Mouse (Mus musculus) adrenal gland, postnatal 36 days (tissue): Measurements from ENCODE around the gene Smc3. TPM values are rescaled to one million over a fixed set of nuclear protein-coding genes. Genes with fewer than 3 reads are reported as not detected.

Experiments used
- DNase-seq, 2 experiments: peaks; one replicate each; pipeline ENCODE4 v3.0.0; 2021; ENCODE audit warnings: mixed read lengths in 1 of 2
- long read RNA-seq, 2 experiments: library from polyadenylated mRNA; stranded (forward); transcript quantifications; one replicate each; pipeline ENCODE4 v2.0.0; 2021; ENCODE audit warnings: borderline sequencing depth in 2 of 2
- total RNA-seq, 2 experiments: library from RNA; stranded (reverse); gene quantifications; 2 replicates each; pipeline ENCODE4 v1.2.3; 2021

The Smc3 gene
- total RNA-seq, result 10 to 100 TPM; 32.5 TPM
- long read RNA-seq, experiment 1, full-length matches to known transcripts, result 17 of 36 reads
- long read RNA-seq, experiment 1, partial matches to known transcripts, result 19 of 36 reads
- long read RNA-seq, experiment 1, other reads (novel, unspliced or antisense), result 0 of 36 reads
- long read RNA-seq, experiment 2, full-length matches to known transcripts, result 11 of 12 reads
- long read RNA-seq, experiment 2, partial matches to known transcripts, result 1 of 12 reads
- long read RNA-seq, experiment 2, other reads (novel, unspliced or antisense), result 0 of 12 reads

- DNase-seq, result peak; percentile 99
Observed at GRCm38 (mm10) chr19:53599757-53600539, at the start of gene Smc3. Smc3 (plus strand) TSS chr19:53600398.

DNA sequence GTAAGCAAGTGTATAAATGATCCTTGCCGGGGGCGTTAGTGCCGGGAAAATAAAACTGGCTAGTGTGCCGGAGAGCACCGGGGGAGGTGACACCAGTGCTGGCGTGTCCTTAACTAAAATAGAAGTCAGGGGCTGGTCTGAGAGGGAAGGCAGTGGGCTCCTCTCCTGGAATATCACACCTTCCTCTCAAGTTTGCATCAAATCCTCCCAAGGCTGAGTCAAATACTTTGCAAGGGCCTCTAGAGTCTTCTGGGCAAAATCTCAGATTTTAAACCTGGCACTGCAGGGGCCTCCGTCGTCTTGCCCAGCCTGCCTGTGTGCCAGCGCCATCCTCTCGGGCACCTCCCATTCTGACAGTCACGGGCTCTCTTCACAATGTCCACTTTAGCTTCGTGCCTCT is 49.2 kb upstream of the Smc3 start:
- DNase-seq, result no peak

DNA sequence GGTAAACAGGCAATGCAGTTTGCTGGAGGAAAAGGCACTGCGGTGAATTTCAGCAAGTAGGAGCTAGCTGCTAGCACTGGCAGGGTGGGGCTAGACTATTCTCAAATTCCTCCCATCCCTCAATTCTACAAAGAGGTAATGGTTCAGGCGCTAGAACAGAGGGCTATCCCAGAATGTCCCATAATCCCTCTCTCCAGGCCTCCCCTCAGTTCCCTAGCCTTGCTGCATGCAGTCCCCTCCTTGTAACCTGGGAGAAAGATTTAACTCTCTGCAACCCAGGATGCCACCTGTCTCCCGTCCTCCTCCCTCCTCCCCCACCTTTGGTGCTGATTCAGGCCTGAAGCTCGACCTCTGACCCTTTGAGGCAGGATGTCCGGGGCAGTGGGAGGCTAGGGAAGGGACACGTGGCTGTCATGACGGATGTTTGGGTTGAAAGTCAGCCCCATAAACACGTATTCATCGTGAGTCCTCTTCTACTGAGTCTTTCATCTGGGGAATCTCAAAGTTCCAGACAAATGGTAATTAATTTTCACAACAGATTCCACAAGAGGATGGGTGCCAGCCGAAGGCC is 47.9 kb upstream of the Smc3 start:
- DNase-seq, result peak in 1 of 2 experiments; percentile 27

DNA sequence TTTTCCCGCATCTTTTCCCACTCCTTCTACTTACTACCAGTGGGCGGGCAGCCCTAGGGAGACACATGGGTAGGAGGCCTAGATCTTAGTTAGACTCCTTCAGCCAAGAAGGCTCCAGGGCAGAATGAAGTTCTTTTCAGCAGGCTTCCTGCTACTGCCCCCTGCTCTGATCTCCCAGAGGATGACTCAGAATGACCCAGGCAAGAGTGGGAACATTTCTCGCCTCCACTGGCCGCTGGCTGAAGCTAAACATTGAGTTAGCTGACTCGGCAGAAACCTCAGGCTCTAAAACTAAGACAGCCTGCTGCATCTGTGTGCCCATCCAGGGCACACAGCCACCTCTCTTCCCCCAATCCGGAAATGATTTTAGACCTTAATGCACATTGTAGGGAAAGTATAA is 47.4 kb upstream of the Smc3 start:
- peak; percentile 28 to 58 for DNase-seq

GRCm38 (mm10) chr19:53554402-53554801 is 45.8 kb upstream of the Smc3 start:
- DNase-seq, result no peak

DNA sequence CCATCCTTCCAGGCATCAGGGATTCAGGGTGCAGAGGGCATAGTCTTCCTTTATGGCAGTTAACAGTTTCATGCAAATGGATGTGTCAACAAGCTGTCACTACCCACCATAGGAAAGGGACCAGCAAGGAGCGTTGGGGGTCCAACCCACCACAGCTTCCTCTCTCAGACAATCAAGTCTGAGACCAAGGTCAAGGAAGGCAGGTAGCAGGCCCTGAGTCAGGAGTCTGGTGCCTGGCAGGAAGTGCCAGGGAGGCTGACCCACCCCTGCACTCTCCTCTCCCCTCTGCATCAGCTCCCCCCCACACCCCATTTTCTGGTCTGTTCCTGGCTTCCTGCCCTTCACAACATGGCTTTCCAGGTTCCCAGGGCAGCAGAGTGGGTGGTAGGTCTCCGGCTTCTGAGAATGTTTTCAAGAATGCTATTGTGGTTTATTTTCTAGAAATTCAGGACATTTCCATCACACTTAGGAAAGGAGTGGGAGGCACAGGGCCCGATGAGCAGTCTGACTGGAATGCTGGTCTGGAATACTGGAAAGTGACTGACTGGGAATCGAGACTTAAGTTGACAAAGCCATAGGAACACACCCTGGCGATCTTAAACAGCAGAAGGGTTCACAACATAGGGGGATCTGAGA is 45.1 kb upstream of the Smc3 start:
- no peak for DNase-seq

- no peak for DNase-seq
Observed at GRCm38 (mm10) chr19:53556841-53557240, 43.4 kb upstream of the Smc3 start.

GRCm38 (mm10) chr19:53557267-53557936 is 42.8 kb upstream of the Smc3 start:
- DNase-seq, result peak; percentile 21 to 23

DNA sequence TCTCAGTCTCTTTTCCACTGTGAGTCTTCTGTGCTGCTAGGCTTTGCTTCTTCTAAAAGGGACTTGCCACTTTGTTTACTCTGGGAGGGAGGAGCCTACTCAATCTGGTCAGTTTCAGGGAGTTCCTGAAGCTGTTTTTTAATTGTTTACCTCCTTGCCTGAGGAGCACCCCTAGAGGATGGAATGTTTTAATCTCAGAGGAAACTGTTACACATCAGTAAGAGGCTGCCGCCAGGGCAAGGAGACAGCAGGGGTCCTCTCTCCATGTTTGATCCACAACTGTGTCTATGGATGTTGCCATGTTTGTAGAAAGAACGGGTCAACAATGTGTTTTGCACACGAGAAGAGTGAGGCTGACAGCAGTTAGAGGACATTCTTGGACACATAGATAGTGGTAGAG is 39.8 kb upstream of the Smc3 start:
- no peak for DNase-seq

DNA sequence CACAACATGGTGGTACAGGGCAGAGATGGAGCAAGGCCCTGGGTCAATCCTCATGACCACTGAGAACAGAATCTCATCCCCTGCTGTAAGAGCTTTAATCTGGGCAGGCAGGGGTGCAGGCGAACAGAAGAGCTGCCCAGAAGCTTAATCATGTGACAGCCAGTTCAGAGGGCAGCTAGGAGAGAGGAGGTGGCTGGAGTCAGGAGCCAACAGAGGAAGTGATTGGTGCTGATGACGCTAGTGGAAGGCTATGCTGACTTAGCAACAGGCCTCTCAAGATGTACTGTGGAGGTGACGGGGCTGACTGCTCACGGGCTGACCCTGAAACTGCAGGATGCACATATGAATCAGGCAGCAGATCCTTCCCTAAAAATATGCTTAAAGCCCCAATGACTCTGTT is 36.0 kb upstream of the Smc3 start:
- DNase-seq, result peak; percentile 44 to 46

- DNase-seq, result no peak
Observed at GRCm38 (mm10) chr19:53565565-53566277, 34.5 kb upstream of the Smc3 start.

DNA sequence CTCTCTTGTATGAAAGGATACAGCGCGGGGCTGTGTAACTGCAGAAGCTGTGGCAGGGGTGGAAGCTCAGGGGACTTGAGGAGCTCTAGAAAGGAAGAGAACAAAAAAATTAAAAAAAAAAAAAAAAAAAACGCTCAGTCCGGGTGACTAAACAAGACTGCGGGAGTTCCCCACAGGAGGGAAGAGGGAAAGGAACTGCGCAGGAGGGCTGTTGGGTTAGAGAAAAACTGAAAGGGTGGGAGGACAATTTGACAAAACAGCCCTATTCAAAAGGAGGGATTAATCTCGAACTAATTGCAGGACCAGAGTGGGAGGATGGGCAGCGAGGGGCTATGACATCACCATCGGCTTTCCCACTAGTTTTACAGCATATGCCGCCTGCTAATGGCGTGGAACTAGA is 32.3 kb upstream of the Smc3 start:
- DNase-seq, result no peak

DNA sequence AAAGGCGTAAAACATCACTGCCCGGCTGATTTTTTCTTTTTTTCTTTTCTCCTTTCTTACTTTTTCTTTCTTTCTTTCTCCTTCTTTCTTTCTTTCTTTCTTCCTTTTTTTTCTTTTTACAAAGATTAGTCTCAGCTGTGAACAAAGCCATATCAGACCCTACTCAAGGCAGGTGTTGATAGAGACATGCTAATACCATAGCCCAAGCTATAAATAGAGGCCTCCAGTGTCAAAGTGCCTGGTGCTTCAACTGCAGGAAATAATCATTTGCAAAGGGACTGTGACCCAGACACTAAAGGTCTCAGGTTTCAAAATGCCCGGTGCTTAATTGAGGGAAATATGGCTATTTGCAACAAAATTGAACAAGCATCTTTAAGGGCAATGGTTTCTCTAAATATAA is 31.6 kb upstream of the Smc3 start:
- DNase-seq, result no peak

DNA sequence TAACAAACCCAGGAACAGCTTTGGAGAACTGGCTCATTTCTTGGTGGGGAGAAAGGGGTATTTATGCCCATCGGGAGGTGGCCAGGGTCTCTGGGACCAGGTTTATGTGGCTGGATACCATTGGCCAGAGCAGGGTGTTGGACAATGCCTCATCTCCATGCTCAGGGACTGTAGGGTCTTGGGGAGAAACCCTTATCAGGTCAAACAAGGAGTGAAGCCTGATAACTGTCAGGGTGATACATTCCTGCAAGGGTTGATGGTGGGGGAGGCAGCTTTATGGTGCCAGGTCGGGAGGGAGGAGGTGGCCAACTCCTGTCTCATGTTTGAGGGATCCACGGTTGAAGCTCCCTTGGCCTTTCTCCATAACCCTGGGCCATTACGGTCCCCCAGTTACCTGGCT is 29.1 kb upstream of the Smc3 start:
- no peak for DNase-seq

DNA sequence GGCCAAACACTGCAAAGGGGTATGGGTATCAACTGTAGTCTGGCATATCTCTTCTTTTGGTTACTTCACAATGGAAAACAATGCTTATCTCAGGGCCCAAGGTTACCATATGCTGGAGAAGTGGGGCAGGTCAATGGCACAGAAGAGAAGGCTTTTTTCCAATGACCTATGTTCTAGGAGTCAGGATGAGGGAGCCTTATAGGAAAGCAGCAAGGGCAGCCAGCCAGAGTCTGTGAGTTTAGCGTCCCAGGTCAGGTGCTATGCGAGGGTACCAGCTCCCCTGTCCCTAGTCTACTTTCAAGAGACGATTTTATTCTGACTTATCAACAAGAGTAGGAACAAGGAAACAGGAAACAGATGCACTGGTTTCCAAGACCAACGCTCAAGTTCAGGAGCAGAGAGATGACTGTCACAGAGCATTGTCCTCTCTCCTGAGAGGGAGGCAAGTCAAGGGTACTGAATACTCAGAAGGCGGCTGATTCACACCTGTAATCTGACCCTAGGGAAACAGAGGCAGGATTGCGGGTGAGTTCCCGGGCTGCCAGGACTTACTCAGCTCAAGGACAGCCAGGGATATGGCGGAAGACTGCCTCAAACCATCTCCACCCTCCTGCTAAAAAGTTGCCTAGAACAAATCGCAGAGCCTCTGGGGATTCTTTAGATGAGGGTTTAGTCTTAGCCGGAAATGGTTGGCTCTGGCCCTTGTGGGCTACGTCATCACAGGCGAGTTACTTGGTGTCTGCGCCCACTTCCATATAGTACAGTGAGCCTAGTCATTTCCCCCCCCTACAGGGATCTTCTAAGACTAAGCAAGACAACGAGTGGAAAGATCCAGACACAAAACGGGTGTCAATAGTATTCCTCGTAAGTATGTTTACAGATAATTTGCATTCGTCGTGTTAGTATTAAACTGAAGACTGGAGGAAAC is 28.4 kb upstream of the Smc3 start:
- no peak for DNase-seq

DNA sequence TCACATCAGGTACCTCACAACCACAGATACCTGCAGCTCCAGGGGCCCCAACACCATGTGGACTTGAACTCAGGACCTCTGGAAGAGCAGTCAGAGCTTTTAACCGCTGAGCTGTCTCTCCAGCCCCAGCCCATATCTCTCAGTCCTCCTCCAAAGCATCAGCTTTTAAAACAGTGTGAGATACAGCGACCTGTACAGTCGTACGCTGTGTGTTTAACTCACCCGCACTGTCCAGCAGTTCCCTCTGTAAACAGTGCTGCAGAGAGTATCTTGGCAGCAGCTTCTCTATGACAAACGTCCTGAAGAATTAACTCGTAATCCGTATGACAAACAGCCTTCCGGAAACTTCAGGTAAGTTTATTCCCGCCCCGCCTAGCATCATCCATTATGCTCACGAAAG is 27.6 kb upstream of the Smc3 start:
- DNase-seq, result no peak

DNA sequence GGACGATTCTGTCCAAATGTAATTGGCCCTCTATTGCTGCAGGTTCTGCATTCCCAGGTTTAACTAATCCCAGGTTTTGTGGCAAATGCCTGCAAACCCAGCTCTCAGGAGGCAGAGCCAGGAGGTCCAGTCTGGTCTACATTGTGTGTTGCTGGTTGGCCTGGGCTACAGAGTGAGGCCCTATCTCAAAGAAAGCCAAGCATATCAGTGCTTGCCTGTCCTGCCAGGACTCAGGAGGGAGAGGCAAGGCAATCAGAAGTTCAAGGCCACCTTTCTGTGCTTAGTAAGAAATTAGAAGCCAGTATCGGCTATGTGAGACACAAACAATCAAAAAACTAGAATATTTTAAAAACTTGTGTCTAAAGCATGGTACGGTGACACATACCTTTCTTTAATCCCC is 27.0 kb upstream of the Smc3 start:
- DNase-seq, result peak in 1 of 2 experiments; percentile 17

DNA sequence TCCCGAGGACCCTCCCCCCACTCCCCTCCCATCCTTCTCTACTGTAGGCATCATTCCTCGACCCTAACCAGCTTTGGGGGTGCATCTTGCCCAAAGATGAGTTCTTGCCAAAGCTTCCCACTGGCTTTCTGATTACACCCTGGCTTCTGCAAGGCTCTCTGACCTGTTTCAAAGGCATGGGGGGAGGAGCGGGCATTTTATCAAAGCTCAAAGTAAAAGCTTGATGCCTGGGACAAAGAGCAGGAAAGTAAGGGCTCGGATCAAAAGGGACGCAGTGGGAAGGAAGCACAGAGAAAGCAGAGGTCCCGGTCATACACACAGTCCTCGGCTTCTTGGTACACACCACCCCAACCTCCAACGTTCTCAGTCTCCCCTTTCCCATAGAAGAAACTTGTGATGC is 26.1 kb upstream of the Smc3 start:
- DNase-seq, result no peak

DNA sequence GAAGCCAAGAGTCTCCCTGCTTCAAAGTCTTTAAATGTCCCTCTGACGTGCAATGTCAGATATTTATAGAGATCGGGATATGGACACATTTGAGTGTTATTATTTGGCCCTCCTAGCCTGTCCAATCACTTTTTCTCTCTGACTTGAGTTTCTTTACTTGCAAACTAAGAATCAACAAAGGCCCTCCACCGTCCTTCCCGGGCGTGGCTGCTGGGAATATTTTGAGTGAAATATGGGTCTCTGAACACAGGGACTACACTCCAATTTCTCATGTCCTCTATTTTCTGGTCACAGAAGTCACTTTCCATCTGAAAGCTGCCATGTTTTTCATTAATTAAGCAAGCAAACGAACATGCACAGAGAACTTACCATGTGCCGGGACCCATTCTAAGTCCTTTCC is 25.7 kb upstream of the Smc3 start:
- DNase-seq, result no peak

DNA sequence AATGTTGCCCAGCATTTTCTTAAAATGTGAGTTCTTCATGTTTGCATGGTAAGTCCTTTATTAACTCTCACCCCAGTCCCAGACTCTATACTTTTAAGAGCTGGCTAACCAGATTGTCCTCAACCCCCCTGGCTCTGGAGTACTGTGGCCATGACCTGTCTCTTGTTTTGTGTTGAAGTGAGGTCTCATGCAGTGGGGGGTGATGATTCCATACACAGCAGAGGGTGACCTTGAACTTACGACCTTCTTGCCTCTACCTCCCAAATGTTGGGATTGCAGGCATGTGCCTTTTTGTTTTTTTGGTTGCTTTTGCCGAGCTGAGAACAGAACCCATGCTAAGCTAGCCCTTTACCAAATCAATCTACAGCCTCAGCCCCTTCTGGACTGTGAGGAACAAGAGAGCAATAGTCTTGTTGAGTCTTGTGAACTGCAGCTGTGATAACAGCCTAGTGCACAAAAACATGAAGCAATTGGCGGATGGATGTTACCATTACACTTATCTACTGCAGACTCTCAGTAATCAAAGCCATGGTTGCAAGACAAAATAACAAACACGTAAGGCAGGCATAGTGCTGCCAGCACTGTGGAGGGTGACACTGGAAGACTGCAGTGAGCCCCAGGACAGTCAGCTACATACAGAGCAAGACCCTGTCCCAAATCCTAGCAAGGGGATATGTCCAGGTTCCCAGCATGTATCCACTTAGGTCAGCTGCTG is 24.7 kb upstream of the Smc3 start:
- no peak for DNase-seq
